Mouse (Mus musculus): Measurements from ENCODE around the gene Nudcd3.
"Not testable (repeated sequence)": the region's sequence is repeated elsewhere in the genome, so short reads cannot be mapped to it uniquely, and the experiment has no call there.

Nudcd3 gene

DNA sequence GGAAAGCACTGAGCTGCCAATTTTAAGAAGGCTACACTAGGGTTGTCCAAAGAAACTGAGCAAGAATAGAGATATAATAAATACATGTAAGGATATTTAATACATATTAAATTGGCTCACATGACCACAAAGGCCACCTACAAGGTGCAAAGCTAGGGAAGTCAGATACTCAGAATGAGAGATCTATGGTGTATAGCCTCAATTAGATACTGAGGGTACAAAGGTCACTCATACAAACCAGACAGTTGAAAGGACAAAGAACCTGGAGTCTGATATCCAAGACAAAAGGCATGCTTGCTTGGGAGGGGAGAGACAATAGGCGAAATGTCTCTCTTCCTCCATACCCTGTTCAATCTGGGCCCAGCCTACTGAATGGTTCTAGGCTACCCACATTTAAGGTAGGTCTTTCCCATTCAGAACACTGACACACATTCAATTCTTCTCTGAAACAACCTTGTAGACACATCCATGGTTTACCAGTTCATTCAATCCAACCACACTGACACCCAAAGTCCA is 76.6 kb downstream of the Nudcd3 start:
- no peak for DNase-seq (ENCODE audit: low spot score in 2 of 2)

DNA sequence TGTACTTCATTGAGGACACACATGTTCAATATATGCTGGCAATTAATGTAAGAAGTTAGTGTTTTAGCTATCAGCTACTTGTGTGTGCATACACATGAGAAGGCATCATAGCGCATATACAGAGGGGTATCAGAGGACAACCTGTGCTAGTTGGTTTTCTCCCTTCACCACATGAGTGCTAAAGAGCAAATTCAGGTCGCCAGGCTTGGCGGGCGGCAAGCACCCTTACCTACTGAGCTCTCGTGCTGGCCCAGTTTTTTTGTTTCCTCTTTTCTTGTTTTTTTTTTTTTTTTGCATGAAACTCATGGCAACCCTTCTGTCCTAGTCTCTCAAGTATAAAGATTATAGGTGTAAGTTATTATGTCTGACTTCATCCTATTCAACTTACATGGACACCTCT is 77.6 kb downstream of the Nudcd3 start:
- no peak for DNase-seq (ENCODE audit: low spot score in 2 of 2)

DNA sequence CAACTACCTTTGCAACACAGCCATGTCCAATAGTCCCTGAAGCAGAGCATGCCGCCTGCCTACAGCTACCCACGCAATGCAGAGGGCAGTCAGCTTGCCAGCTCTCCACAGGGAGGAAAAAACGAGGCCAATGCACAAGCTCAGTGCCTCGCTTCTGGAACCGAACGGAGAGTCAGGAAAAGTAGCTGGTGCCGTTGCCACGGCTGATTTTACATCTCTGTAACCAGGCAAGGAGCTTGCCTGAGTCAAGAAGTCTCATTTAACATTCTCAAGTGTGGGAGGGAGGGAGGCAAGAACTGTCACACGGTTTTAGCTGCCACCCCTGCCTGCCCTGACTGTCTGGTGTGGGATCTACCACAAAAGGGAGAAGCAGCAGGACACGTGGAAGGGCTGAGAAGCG is 79.6 kb downstream of the Nudcd3 start:
- peak; percentile 68 to 86 for DNase-seq (ENCODE audit: low spot score in 2 of 2)

DNA sequence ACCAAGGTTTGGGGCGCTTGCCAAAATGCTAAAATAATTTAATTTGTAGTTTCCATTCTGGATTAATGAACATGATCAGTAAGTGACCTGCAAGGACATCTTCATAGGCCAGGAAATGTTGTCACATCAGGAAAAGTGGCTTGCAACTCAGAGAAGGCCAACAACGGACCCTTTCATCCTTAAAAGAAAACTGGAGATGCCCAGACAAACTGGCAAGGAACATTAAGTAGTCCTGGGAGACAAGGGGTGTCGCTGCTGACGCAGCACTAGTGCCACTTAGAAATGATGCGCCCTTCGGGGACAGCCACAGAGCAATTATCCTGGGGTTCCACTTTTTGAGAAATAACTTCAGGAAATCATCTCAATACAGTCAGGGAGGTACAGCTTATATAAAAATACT is 80.2 kb downstream of the Nudcd3 start:
- DNase-seq (ENCODE audit: low spot score in 2 of 2), result no peak

DNA sequence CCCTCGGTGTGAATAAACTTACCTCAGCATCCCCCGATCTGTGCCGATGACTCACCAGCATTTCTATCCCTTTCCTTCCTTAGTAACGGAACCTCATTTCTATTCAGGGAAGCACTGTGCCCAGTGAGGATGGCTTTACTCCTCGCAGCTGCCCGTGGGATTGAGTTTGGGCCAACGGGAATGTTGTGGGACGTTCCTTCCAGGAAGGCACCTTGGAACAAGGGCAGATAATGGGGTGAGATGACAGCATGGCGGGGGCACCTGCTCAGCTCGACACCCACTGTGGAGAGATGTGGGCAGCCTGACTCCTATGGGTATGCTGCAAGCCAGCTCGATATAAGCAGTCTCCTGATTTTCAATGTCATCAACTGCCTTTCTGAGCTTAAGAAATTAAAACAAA is 80.9 kb downstream of the Nudcd3 start:
- DNase-seq (ENCODE audit: low spot score in 2 of 2), result peak in 1 of 2 experiments; percentile 47

DNA sequence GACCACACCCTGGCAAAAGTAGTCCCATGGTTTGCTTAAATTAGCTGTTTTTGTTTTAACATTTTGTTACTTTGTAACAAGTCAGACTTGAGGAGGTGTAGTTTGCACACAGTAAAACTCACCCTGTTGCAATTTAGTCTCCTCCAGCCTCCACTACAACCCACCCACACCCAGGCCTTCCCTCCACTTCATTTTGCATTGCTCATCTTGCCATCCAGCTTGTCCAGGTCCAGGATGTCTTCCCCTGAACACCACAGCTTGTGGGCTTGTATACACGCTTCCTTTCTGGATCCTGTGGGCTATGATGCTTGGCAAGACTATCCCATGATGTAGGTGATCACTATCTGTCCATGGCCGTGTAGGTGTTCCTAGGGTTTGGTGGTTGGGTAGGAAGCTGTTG is 82.3 kb downstream of the Nudcd3 start:
- no peak for DNase-seq (ENCODE audit: low spot score in 2 of 2)

DNA sequence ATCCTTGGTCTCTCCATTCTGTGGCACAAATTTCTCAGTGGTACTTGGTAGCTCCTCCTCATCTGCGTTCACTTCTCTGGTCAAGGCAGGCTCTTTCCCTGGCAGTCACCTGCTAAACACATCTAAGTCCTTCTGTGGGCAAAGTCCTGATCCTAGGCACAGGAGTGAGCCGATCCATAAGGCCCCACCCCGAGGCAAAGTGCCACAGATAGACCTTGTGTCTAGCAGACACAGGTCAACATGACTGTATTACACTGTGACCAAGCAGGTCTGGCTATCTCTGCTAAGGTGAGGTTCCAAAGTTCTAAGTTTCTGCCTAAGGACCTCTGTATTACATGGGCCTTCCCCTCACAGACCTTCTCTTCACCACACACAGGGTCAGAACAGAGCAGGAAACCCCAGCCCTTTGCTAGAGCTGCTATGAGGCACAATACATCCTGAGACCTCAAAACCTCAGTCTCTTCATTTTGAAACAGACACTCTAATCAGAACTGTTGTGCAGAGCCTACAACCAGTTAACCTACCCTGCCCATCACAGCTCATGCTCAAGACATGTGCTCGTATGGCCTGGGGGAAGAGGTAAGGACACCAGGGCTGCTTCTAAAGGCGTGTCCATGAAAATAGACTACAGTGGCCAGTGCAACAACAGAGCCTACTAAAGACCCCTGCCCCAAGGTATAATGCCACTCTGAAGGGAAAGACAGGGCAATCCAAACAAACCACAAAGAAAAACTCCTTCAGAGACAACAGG is 88.3 kb downstream of the Nudcd3 start:
- DNase-seq (ENCODE audit: low spot score in 2 of 2), result no peak

DNA sequence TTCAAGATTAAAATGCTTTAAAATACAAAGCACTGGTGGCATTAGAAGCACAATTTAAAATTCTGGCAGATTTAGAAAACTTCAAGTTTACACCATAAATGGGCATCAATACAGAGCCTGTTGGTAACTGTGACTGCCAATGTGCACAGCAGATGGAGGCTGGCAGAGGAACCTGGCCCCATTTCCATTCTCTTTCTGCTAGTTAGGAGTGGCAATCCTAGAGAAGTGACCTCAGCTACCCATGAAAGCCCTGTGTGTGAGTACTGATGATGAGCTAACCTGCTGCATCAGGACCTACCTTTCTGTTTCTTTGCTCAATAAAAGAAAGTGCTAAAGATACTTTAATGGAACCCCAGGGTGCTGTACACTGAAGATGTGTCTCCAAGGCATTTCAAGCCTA is 90.2 kb downstream of the Nudcd3 start:
- DNase-seq (ENCODE audit: low spot score in 2 of 2), result no peak

GRCm38 (mm10) chr11:6108296-6108695 is 91.9 kb downstream of the Nudcd3 start:
- no peak for DNase-seq (ENCODE audit: low spot score in 2 of 2)

GRCm38 (mm10) chr11:6107722-6108121 is 92.5 kb downstream of the Nudcd3 start:
- no peak for DNase-seq (ENCODE audit: low spot score in 2 of 2)

- no peak for DNase-seq (ENCODE audit: low spot score in 2 of 2)
Observed at GRCm38 (mm10) chr11:6104734-6105133, 95.5 kb downstream of the Nudcd3 start.

- not testable (repeated sequence) for DNase-seq (ENCODE audit: low spot score in 2 of 2)
Observed at GRCm38 (mm10) chr11:6096637-6097036, 103.6 kb downstream of the Nudcd3 start.

DNA sequence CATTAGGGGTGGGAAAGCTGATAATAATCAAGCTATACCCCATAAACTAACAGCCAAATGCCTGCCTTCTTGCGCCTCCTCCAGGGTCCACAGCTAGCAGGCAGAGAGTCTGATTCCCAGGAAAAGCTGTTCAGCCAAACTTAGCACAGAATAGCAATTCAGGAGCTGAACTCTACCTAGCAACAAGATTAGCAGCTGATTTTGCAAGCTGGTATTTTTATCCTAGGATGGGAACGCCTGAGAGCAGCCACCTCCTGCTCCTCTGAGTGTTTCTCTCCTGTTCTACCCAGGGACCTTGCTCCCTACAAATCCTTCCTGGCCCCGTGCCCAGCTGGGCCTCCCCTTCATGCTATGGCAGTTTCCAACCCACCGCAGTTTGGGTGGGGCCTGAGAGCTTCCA is 113.2 kb downstream of the Nudcd3 start:
- DNase-seq (ENCODE audit: low spot score in 2 of 2), result peak in 1 of 2 experiments; percentile 51

DNA sequence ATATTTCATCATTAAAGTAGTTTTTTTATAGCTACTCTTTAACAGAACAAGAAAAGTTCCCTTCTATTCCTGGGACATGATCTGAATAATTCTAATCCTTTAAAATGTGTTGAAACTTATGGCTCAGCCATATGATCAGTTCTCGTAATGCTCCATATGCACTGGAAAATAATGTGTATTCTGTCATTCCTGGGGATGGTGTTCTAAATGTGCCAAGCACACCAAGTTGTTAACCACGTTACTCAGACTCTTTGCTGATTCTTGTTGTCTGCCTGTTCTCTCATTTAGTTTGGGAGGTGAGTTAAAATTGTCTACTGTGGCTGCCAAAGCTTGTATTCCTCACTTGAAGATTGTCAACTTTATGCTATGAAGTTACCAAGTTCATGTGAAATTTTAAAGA is 121.5 kb downstream of the Nudcd3 start:
- DNase-seq (ENCODE audit: low spot score in 2 of 2), result no peak

GRCm38 (mm10) chr11:6075618-6076066 is 124.6 kb downstream of the Nudcd3 start:
- peak in 1 of 2 experiments; percentile 33 for DNase-seq (ENCODE audit: low spot score in 2 of 2)

- no peak for DNase-seq (ENCODE audit: low spot score in 2 of 2)
Observed at GRCm38 (mm10) chr11:6068181-6068957, 131.8 kb downstream of the Nudcd3 start.

DNA sequence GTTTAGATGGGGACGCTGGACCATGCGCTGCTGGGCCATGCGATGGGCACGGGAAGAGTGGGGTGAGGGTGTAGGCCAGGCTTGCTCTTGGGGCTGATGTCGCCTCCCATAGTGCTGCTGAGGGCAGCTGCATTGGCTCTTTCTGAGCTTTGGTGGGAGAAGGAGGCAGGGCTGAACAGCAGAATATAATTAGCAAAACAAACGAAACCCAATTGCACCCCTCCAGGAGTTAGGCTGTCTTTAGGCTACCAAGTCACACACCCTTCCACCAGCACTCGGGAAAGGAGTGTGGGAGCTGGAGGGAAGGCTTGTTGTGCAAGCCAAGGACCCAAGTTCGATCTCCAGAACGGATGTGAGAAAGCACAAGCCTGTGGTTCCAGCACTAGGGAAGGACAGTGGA is 133.1 kb downstream of the Nudcd3 start:
- no peak for DNase-seq (ENCODE audit: low spot score in 2 of 2)

DNA sequence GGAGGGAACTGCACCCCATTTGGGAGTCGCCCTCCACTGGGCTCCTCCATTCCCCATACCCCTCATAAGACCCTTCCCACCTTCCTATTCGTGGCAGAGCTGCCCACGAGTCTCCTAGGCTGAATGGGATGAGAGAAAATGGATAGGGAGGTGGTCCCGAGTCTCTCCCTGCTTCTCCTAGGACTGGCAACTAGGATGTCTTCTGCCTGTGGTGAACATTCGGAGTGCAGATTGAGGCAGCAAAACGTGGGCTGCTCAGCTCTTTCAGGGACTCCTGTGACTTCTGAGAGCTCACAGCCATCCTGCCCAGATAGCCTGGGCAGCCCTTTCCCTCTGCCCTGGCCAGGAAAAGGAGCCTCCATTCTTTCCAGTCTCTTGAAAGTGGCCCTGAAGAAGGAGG is 134.0 kb downstream of the Nudcd3 start, which contains the start of gene Camk2b:
Gene Camk2b, minus strand, starts transcription at position 187 of the 400 bp plus-strand sequence.
- DNase-seq (ENCODE audit: low spot score in 2 of 2), result no peak

DNA sequence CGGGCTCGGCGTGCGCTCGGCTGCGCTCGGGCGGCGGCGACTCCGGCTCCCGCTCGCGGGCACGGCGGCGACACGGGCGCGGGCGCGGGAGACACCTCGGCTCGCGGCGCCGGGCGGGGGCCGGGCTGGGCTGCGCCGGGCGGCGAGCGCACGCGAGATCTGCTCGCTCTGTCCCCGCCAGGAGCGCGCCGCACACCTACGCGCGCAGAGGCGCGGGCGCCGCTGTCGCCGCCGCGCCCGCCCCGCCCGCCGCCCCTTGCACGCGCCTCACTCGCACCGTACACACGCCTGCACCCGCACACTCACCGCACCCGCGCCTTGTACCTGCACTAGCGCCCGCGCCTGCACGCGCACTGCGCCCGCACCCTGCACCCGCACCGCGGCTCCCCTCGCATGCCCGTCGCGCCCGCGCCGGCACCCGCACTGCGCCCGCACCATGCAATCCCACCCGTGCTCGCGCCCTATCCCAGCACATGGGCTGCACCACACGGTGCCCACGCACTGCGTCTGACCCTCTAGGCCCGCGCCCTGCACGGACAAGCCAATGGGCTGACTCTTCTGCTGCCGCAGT is 134.6 kb downstream of the Nudcd3 start:
- peak; percentile 53 to 69 for DNase-seq (ENCODE audit: low spot score in 2 of 2)

DNA sequence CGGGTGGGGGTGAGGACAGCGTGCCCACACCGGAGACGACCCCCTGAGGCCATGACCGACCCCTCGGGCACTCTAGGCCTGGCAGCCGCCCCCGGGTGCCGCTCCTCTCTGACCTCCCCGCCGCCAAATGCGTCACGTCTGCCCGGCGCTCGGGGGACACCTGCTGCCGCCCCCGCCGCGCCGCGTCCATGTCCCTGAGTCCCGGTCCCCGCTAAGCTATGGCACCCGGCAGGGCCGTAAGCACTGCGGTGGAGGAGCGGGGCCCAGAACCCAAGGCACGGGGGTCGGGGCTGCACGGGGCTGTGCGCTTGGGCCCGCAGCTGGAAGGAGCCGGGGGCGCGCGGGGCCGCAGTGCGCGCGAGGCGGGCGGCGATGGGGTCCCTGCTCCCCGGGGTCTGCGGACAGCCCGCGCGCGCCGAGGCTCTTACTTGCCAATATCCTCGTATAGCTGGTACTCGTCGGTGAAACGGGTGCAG is 135.1 kb downstream of the Nudcd3 start:
- DNase-seq (ENCODE audit: low spot score in 2 of 2), result no peak

DNA sequence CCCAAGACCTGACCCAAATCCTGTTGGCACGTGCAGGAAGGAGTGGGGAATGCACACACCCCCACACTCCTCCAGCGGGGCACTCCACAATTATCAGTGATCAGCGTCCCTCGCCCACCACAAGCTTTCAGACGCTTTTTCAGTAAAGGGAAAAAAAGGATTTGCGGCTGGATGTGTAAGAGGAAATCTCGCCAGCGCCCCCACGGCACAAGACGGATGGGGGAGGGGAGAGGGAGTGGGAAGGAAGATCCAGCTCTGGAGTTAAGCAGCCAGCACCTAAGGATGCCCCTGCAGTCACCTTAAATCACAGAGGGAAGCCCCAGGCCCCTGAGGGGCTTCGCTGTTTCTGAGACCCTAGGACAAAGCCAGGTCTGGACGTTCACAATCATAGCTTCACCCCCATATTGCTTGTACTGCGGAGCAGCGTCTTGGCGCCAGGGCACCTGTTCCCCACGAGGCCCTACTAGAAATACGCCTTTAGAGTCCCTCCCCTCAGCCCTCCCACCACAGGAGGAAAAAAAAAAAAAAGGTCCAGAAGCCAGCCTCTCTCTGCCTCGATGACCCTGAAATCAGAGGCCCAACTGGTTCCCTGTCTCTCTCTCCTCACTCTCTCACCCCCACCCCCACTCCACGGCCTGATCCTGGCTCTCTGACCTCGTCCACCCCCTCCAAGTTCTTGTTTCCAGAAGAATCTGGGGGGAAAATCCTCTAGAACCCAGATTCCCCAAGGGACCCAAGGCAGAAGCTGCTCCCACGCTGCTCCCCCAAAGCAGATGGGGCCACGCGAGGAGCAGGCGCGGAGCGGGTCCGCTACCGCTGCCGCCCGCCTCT is 135.8 kb downstream of the Nudcd3 start:
- peak in 1 of 2 experiments; percentile 52 for DNase-seq (ENCODE audit: low spot score in 2 of 2)
